Mouse (Mus musculus) kidney, embryonic 14.5 days (tissue): ENCODE measurements around the gene Rmi2. TPM values are rescaled to one million over a fixed set of nuclear protein-coding genes. Genes with fewer than 3 reads are reported as not detected.

Experiments
- ATAC-seq: fragments of 200-750 bp; cut with Nextera tagmentation; 2 replicates; pipeline ENCODE4 v1.8.0; 2017; ENCODE audit warnings: moderate number of reproducible peaks, mild to moderate bottlenecking, moderate TSS enrichment, moderate library complexity; ENCODE audit not compliant: low FRiP score, low TSS enrichment
- H3K27ac ChIP-seq: fragments of 300-500 bp; sonication (generic); 2 replicates; pipeline ENCODE4 v1.5.1; 2014; ENCODE audit warnings: low read depth, mild to moderate bottlenecking, low read length, moderate library complexity, mixed read lengths
- H3K27me3 ChIP-seq: fragments of 300-500 bp; sonication (generic); 2 replicates; pipeline ENCODE4 v1.6.1; 2014; ENCODE audit warnings: mild to moderate bottlenecking, low read length; ENCODE audit not compliant: control insufficient read depth, insufficient read depth
- H3K36me3 ChIP-seq: fragments of 300-500 bp; sonication (generic); 2 replicates; pipeline ENCODE4 v1.6.1; 2014; ENCODE audit warnings: low read length, mixed read lengths; ENCODE audit not compliant: control insufficient read depth, insufficient read depth
- H3K4me1 ChIP-seq: fragments of 300-500 bp; sonication (generic); 2 replicates; pipeline ENCODE4 v1.6.1; 2014; ENCODE audit warnings: low read length, mixed read lengths; ENCODE audit not compliant: control insufficient read depth, insufficient read depth
- H3K4me2 ChIP-seq: fragments of 300-500 bp; sonication (generic); replicated peaks from 2 replicates; pipeline ENCODE4 v1.6.1; 2014; ENCODE audit warnings: low read depth, mild to moderate bottlenecking, low read length
- H3K4me3 ChIP-seq: fragments of 300-500 bp; sonication (generic); 2 replicates; pipeline ENCODE4 v1.5.1; 2014; ENCODE audit warnings: mild to moderate bottlenecking, low read length
- H3K9ac ChIP-seq: fragments of 300-500 bp; sonication (generic); 2 replicates; pipeline ENCODE4 v1.6.1; 2014; ENCODE audit warnings: low read depth, mild to moderate bottlenecking, low read length, moderate library complexity
- H3K9me3 ChIP-seq: fragments of 300-500 bp; sonication (generic); 2 replicates; pipeline ENCODE4 v1.6.1; 2016; ENCODE audit warnings: low read length; ENCODE audit not compliant: control insufficient read depth
- WGBS: fragments of 180-500 bp; shearing (Covaris S2); extraction: QIAGEN DNeasy Blood & Tissue Kit; methylation state at CpG from one replicate; pipeline ENCODE4 v1.1.7; 2014; 5-methylcytosine and 5-hydroxymethylcytosine counted together
- polyA plus RNA-seq: library from polyadenylated mRNA; unstranded; fragments of >200 nt; fragmentation: Nextera tagmentation; extraction: Ambion mirVana; gene quantifications from 2 replicates; pipeline ENCODE4 v1.2.1, GENCODE M21; 2014

The Rmi2 gene
- polyA plus RNA-seq, 1 experiment from 2014 or later = 6.2 TPM

- H3K4me3 ChIP-seq = no peak overlapping the region
- WGBS = 87% methylated on average over 4 of the region's 4 CpGs
Measured at GRCm38 (mm10) chr16:10915066-10915465, 80.2 kb downstream of the Rmi2 start.

GRCm38 (mm10) chr16:10916271-10916670, 81.4 kb downstream of the Rmi2 start:
- Histone ChIP-seq H3K9ac (no peak overlapping the region), H3K9me3 (no peaks in the 10 kb centered on the region), H3K27me3 (no peaks in the 10 kb centered on the region), H3K27ac (no peak overlapping the region), H3K36me3 (no peaks in the 10 kb centered on the region), H3K4me1 (no peaks in the 10 kb centered on the region), H3K4me3 (no peak overlapping the region), H3K4me2 (no peak overlapping the region)
- no peak for ATAC-seq
- 73% methylated on average over 3 of the region's 3 CpGs for WGBS

More at GRCm38 (mm10) chr16:10915066-10915465, 80.2 kb downstream of the Rmi2 start:
- Histone ChIP-seq H3K4me2 (no peak overlapping the region), H3K27ac (no peak overlapping the region), H3K27me3 (no peaks in the 10 kb centered on the region), H3K4me1 (no peaks in the 10 kb centered on the region), H3K36me3 (no peaks in the 10 kb centered on the region), H3K9me3 (no peaks in the 10 kb centered on the region), H3K9ac (no peak overlapping the region)
- no peak for ATAC-seq

GRCm38 (mm10) chr16:10919856-10920255, 85.0 kb downstream of the Rmi2 start:
- no peak overlapping the region for H3K4me3 ChIP-seq
- no peaks in the 10 kb centered on the region for H3K4me1 ChIP-seq
- ATAC-seq = no peak; the same call in 1 of the 2 replicates
- no peak overlapping the region for H3K27ac ChIP-seq
- no peaks in the 10 kb centered on the region for H3K27me3 ChIP-seq
- H3K9ac ChIP-seq = no peak overlapping the region
- H3K4me2 ChIP-seq = no peak overlapping the region
- no peaks in the 10 kb centered on the region for H3K36me3 ChIP-seq
- no peaks in the 10 kb centered on the region for H3K9me3 ChIP-seq

- H3K9me3 ChIP-seq = no peaks in the 10 kb centered on the region
- no peak overlapping the region for H3K9ac ChIP-seq
- no peaks in the 10 kb centered on the region for H3K36me3 ChIP-seq
- WGBS = 72% methylated on average over 5 of the region's 5 CpGs
- 0 out of 2 replicates have a peak, but pooled peaks cover 4% of the 10 kb centered on the region for H3K4me1 ChIP-seq
- H3K27ac ChIP-seq = no peak overlapping the region
- no peaks in the 10 kb centered on the region for H3K27me3 ChIP-seq
- ATAC-seq = no peak
- no peak overlapping the region for H3K4me2 ChIP-seq
- no peak overlapping the region for H3K4me3 ChIP-seq
Measured at GRCm38 (mm10) chr16:10923561-10923960, 88.7 kb downstream of the Rmi2 start.

GRCm38 (mm10) chr16:10925591-10926180, 90.8 kb downstream of the Rmi2 start:
- ATAC-seq = no peak
- H3K4me1 ChIP-seq = 0 out of 2 replicates have a peak, but pooled peaks cover 4% of the 10 kb centered on the region
- no peaks in the 10 kb centered on the region for H3K36me3 ChIP-seq
- H3K9me3 ChIP-seq = no peaks in the 10 kb centered on the region
- no peak overlapping the region for H3K4me3 ChIP-seq
- H3K9ac ChIP-seq = no peak overlapping the region
- no peak overlapping the region for H3K27ac ChIP-seq
- no peak overlapping the region for H3K4me2 ChIP-seq
- WGBS = 37% methylated on average over 7 of the region's 7 CpGs
- H3K27me3 ChIP-seq = no peaks in the 10 kb centered on the region

- 0 out of 2 replicates have a peak, but pooled peaks cover 4% of the 10 kb centered on the region for H3K4me1 ChIP-seq
- ATAC-seq = no peak
- H3K9me3 ChIP-seq = no peaks in the 10 kb centered on the region
- H3K36me3 ChIP-seq = no peaks in the 10 kb centered on the region
- 88% methylated on average over 1 of the region's 1 CpGs for WGBS
- H3K27ac ChIP-seq = no peak overlapping the region
- no peak overlapping the region for H3K9ac ChIP-seq
- no peak overlapping the region for H3K4me2 ChIP-seq
- no peaks in the 10 kb centered on the region for H3K27me3 ChIP-seq
- no peak overlapping the region for H3K4me3 ChIP-seq
Measured at GRCm38 (mm10) chr16:10927026-10927425, 92.2 kb downstream of the Rmi2 start.

GRCm38 (mm10) chr16:10933372-10933771, 98.5 kb downstream of the Rmi2 start:
- Histone ChIP-seq H3K4me2 (no peak overlapping the region), H3K4me1 (no peaks in the 10 kb centered on the region), H3K9me3 (no peaks in the 10 kb centered on the region), H3K27me3 (no peaks in the 10 kb centered on the region), H3K27ac (no peak overlapping the region), H3K9ac (no peak overlapping the region), H3K36me3 (no peaks in the 10 kb centered on the region), H3K4me3 (no peak overlapping the region)
- ATAC-seq = no peak
- WGBS = 79% methylated on average over 3 of the region's 3 CpGs

GRCm38 (mm10) chr16:10934047-10934446, 99.2 kb downstream of the Rmi2 start:
- ATAC-seq = no peak
- Histone ChIP-seq H3K27ac (no peak overlapping the region), H3K27me3 (no peaks in the 10 kb centered on the region), H3K4me2 (no peak overlapping the region), H3K9me3 (no peaks in the 10 kb centered on the region), H3K4me3 (no peak overlapping the region), H3K36me3 (no peaks in the 10 kb centered on the region), H3K9ac (no peak overlapping the region), H3K4me1 (no peaks in the 10 kb centered on the region)
- 100% methylated on average over 1 of the region's 1 CpGs for WGBS

- 49% methylated on average over 5 of the region's 5 CpGs for WGBS
- Histone ChIP-seq H3K27me3 (no peaks in the 10 kb centered on the region), H3K4me3 (no peak overlapping the region)
Measured at GRCm38 (mm10) chr16:10936700-10937319, 102.0 kb downstream of the Rmi2 start.

More at GRCm38 (mm10) chr16:10936700-10937319, 102.0 kb downstream of the Rmi2 start:
- no peak overlapping the region for H3K9ac ChIP-seq
- no peak overlapping the region for H3K27ac ChIP-seq
- no peak for ATAC-seq
- no peaks in the 10 kb centered on the region for H3K9me3 ChIP-seq
- no peaks in the 10 kb centered on the region for H3K4me1 ChIP-seq
- H3K4me2 ChIP-seq = no peak overlapping the region
- H3K36me3 ChIP-seq = no peaks in the 10 kb centered on the region
